Mouse (Mus musculus): ENCODE measurements around the gene Cnot4. TPM values are rescaled to one million over a fixed set of nuclear protein-coding genes. Genes with fewer than 3 reads are reported as not detected.
"Not testable (repeated sequence)": the region's sequence is repeated elsewhere in the genome, so short reads cannot be mapped to it uniquely, and the experiment has no call there.

Gene Cnot4
- total RNA-seq (2021) = 10 to 100 TPM; 43.3 to 45.6 TPM
- long read RNA-seq, experiment 1, transcript Cnot4-207 (11 exons, 3,296 nt) = major isoform, 17 of 35 reads
- long read RNA-seq, experiment 1, partial matches to known transcripts = 1 of 35 reads
- long read RNA-seq, experiment 1, other reads (novel, unspliced or antisense) = 5 of 35 reads
- long read RNA-seq, experiment 2, transcript Cnot4-207 (11 exons, 3,296 nt) = major isoform, 8 of 24 reads
- long read RNA-seq, experiment 2, transcript Cnot4-203 (12 exons, 3,473 nt) = minor isoform, 6 of 24 reads
- long read RNA-seq, experiment 2, partial matches to known transcripts = 0 of 24 reads
- long read RNA-seq, experiment 2, other reads (novel, unspliced or antisense) = 4 of 24 reads

DNA sequence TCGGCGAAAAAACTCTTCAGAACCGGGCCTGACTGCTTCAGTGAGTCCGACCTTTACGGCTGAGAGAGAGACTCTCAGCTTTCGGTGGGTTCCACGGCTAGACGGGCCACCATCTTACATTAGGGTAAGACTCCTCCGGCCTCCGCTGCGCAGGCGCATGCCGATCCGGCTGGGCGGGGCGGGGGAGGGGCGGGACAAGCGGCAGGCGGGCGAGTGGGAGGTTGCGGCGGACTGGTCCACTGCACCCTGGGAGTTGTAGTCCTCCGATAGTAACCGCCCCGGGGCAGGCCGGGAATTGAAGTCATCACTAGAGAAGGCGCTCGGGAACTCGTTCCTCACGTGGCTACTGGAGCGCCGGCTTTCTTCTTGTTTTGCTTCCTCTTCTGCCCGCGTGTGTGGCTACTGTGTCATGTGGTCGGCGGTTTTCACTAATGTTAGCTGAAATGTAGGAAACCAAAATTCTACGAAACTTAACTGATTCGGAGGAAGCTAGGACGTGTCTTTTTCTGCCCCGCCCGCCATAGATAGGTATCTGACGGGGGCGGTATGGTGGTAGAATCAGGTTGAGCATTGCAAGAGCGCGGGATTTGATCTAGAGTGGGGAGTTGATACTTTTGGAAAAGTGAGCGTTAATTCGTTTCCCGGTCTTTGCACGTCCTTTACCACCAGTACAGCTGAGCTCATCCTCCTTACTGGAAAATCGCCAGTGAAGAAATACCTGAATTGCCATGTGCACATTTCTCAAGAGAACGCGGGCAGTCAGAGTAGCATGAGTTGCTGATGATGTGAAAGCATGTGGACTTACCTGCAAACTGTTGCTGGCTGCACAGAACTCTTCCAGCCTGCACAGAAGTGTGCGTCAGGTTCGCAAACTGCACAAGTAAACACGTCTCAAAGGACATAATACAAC, at the start of gene Cnot4:
TSS of gene Cnot4 (minus strand) at position 146 of the 910 bp plus-strand sequence.
- TF ChIP-seq CTCF (IDR thresholded peaks at IDR 0.05) = no peak
- Histone ChIP-seq H3K27ac (peak within 1 kb of the TSS; percentile 91), H3K4me3 (peak within 1 kb of the TSS; percentile 82)
- peak; percentile 98 for DNase-seq (ENCODE audit: extremely low spot score in 1 of 2, low spot score in 2 of 2)
- intact Hi-C loops (cut with DNase I) = loop anchor here (1.0 to 5.0 kb wide), 3 partner anchors 43 to 403 kb away; partner anchors contain the start of genes Mtpn and Nup205

DNA sequence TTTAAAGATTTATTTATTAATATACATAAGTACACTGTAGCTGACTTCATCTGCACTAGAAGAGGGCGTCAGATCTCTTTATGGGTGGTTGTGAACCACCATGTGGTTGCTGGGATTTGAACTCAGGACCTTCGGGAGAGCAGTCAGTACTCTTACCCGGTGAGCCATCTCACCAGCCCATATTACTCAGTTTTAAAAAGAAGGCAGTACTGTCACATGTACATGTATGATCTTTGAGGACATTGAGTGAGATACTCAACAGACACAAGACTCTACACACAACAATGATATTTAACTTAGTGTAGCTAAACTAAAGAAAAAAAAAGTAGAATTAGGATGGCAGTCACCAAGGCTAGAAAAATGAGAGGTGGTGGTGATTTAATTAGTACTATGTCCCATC, 45.8 kb upstream of the Cnot4 start:
- DNase-seq (ENCODE audit: extremely low spot score in 1 of 2, low spot score in 2 of 2); H3K27ac ChIP-seq; H3K4me3 ChIP-seq: not testable (repeated sequence)
- intact Hi-C loops (cut with DNase I) = loop anchor here (5.0 kb wide), 1 partner anchor 182 kb away; no protein-coding TSS in a partner anchor

DNA sequence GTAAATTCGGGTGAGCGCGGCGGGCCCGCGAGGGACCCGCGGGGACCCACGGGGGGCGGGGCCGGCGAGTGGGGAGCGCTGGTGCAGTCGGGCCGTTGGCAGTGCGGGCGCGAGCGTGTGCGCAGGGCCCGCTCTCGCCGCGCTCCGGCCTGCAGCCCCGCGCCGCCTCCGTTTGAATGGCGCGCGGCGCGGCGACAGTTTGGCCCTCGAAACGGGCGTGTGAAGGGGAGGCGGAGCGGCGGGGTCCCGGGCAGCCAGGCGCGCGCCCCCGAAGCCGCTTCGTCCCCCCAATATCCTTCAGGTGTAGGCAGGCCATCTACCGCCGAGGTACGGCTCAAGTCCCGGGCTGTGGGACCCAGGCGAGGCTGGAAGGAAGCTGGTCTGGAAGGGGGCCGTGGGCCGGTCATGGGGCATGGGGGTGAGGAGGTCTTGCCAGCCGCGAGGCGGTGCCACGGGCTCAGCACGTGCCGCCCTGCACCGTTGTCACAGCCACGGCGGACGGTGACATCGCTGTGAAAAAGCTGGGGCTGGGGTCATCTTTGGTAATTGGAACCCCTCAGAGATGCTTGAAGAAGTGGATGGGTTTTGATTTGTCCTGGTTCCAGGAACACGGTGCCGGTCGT, 44.2 kb upstream of the Cnot4 start:
- intact Hi-C loops (cut with DNase I) = loop anchor here (1.0 to 5.0 kb wide), 2 partner anchors 44 to 180 kb away; partner anchors contain the start of gene Cnot4
- peak overlapping the region; percentile 99 for H3K27ac ChIP-seq
- no peak for TF ChIP-seq CTCF (IDR thresholded peaks at IDR 0.05)
- H3K4me3 ChIP-seq = peak overlapping the region; percentile 94
- DNase-seq (ENCODE audit: extremely low spot score in 1 of 2, low spot score in 2 of 2) = no peak

DNA sequence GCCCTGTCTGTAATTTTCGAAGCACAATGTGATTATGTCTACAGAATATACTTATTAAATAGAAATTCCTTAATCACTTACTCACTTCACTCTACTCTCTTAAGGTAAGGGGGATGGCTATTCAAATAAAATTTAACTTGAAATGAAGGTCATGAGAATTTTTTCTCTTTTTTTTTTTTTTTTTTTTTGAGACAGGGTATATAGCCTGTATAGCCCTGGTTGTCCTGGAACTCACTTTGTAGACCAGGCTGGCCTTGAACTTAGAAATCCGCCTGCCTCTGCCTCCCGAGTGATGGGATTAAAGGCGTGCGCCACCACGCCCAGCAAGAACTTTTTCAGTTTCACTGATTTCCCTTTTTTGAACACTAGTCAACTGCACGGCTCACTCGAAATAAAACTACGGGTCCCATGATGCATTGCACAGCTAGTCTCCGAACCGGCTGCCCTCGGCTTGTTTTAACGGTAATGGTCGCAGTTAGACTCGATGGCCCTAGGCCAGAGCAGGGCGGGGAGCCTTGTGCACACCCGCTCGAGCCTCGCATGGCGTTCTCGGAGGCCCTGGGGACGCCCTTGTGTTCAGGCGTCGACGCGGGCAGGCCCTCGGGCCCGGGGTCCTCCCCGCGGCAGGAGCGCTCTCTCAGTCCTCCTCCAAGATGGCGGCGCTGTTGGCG, 43.6 kb upstream of the Cnot4 start, which contains the start of gene Nup205:
TSS of gene Nup205 (plus strand) at position 443 of the 671 bp plus-strand sequence.
- intact Hi-C loops (cut with DNase I) = loop anchor here (1.0 to 5.0 kb wide), 2 partner anchors 44 to 180 kb away; partner anchors contain the start of gene Cnot4
- Histone ChIP-seq H3K4me3 (peak within 1 kb of the TSS; percentile 94), H3K27ac (peak within 1 kb of the TSS; percentile 99)
- peak; percentile 2; the same call in 1 of the 2 replicates for TF ChIP-seq CTCF (IDR thresholded peaks at IDR 0.05)
- peak; percentile 80 to 82 for DNase-seq (ENCODE audit: extremely low spot score in 1 of 2, low spot score in 2 of 2)

DNA sequence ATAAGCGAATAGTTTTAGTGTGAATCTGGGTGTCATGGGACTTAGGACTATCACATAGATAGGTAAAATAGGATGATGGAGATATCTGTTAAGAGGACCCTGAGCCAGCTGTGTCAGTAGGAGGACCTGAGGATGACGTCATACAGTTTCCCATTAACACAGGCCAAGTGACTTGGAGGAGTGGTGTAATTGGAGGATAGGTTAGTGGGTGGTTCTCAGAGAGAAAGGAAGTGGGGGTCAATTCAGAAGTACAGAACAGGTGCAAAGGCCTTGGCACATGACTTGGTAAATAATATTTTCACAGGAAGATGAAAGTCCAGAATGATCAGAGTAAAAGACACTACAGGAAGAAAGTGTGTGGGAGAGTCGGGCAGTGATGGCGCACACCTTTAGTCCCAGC, 39.7 kb upstream of the Cnot4 start:
- TF ChIP-seq CTCF (IDR thresholded peaks at IDR 0.05) = no peak

DNA sequence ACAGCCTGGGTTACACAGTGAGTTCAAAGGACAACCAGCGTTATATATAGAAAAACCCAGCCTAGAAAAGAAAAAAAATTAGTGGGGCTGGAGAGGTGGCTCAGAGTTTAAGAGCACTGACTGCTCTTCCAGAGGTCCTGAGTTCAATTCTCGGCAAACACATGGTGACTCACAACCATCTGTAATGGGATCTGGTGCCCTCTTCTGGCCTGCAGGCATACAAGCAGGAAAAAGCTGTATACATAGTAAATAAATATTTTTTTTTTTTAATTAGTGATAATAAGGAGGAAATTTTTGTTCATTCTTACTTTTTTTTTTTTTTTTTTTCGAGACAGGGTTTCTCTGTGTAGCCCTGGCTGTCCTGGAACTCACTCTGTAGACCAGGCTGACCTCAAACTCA, 38.5 kb upstream of the Cnot4 start:
- not testable (repeated sequence) for DNase-seq (ENCODE audit: extremely low spot score in 1 of 2, low spot score in 2 of 2)

More for the DNA sequence above, 39.7 kb upstream of the Cnot4 start:
- Histone ChIP-seq H3K4me3 (no peak overlapping the region), H3K27ac (no peak overlapping the region)
- DNase-seq (ENCODE audit: extremely low spot score in 1 of 2, low spot score in 2 of 2) = no peak
- intact Hi-C loops (cut with DNase I) = no loop called here

DNA sequence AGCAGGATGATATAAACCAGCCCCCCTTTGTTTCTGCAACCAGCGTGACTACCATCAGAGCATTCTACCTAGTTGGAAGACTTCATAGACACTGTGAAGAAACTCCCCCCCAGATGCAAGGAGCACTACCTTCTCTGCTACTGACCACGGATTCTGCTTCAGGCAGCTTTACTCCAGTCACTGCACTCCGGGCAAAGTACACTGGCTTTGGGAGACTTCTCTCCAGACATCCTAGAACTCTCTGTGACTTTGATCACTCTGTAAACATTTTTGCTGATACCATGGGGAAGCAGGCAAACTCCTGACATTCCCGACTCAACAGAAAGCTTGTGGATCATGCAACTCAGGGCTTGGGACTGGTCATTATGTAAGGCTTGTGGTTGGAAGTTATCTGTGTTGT, 35.7 kb upstream of the Cnot4 start:
- Histone ChIP-seq H3K4me3 (no peak overlapping the region), H3K27ac (no peak overlapping the region)
- intact Hi-C loops (cut with DNase I) = no loop called here
- no peak for TF ChIP-seq CTCF (IDR thresholded peaks at IDR 0.05)
- no peak for DNase-seq (ENCODE audit: extremely low spot score in 1 of 2, low spot score in 2 of 2)

More for the DNA sequence above, 38.5 kb upstream of the Cnot4 start:
- intact Hi-C loops (cut with DNase I); H3K4me3 ChIP-seq; H3K27ac ChIP-seq: not testable (repeated sequence)
- peak; percentile 20; the same call in 1 of the 2 replicates for TF ChIP-seq CTCF (IDR thresholded peaks at IDR 0.05)

DNA sequence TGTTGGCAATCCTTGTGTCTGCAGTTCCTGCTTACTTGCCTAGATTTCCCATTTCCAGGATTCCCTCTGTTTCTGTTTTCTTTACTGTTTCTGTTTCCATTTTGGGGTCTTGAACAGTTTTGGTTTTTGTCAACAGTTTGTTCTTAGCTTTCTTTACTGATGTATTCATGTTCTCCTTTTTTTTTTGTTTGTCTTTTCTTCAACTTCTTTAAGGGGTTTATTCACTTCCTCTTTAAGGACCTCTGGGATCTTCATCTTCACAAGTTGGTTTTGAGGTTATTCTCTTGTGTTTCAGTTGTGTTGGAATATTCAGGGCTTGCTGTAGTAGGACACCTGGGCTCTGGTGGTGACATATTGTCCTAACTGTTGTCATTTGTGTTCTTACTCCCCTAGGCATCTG, 21.0 kb upstream of the Cnot4 start:
- intact Hi-C loops (cut with DNase I) = no loop called here
- H3K27ac ChIP-seq = no peak overlapping the region
- DNase-seq (ENCODE audit: extremely low spot score in 1 of 2, low spot score in 2 of 2) = no peak
- no peak overlapping the region for H3K4me3 ChIP-seq
- TF ChIP-seq CTCF (IDR thresholded peaks at IDR 0.05) = no peak

DNA sequence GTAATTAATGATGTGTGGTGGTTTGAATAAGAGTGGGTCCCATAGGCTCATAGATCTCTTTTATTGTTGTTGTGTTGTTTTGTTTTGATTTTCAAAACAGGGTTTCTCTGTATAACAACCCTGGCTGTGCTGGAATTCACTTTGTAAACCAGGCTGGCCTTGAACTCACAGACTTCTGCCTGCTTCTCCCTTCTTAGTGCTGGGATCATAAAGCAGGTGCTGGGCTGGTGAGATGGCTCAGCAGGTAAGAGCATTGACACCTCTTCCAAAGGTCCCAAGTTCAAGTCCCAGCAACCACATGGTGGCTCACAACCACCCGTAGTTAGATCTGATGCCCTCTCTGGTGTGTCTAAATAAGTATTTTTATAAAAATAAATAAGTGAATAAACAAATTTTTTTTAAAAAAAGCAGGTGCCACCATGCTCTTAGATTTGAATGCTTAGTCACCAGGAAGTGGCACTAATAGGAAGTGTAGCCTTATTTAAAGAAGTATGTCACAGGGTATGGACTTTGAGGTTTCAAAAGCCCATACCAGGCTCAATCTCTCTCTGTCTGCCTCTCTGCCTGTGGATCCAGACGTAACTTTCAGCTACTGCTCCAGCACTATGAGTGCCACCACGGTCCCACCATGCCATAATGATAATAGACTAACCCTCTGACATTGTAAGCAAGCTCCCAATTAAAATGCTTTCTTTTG, 14.3 kb upstream of the Cnot4 start:
- no peak for TF ChIP-seq CTCF (IDR thresholded peaks at IDR 0.05)
- H3K27ac ChIP-seq = no peak overlapping the region
- DNase-seq (ENCODE audit: extremely low spot score in 1 of 2, low spot score in 2 of 2) = no peak
- intact Hi-C loops (cut with DNase I) = no loop called here
- no peak overlapping the region for H3K4me3 ChIP-seq

DNA sequence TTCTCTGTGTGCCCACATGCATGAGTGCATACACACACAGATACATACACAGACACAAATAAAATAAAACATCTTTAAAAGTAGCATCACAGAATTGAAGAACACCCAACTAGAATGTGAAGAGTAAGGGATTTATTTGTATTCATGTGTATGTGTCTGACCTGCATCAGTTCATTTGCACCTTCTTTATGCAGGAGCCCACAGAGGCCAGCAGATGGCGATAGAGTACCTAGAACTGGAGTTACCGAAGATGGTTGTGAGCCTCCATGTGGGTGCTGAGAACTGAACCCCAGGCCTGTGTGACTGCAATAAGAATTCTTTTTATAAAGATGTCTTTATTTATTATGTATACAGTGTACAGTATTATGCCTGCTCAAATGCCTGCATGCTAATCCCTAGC, 12.0 kb upstream of the Cnot4 start:
- intact Hi-C loops (cut with DNase I) = no loop called here
- DNase-seq (ENCODE audit: extremely low spot score in 1 of 2, low spot score in 2 of 2) = no peak
- no peak overlapping the region for H3K27ac ChIP-seq
- H3K4me3 ChIP-seq = no peak overlapping the region
- no peak; the same call in 1 of the 2 replicates for TF ChIP-seq CTCF (IDR thresholded peaks at IDR 0.05)
